Comparison of ENCODE assay signal across 20 mouse cellular contexts in the genomic region with DNA sequence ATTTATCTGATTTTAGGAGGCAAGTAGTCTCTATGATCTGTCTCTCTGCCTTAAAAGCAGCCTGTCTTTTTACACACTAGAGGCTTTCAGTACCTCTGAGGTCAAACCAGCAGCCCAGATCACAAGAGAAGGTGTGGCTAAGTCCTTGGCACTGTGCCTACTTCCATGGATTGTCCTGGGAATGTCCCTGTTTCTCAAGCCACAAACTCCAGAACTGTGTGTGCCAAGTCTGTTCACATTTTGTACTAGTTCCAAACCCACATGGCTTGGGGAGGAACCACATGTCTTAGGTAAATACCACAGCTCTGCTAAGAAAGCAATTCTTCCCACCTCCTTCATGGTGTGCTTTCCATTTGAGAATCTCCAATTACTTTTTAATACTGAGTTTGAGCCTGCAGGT.
"Had no signal": no experiment of that assay in that cellular context is flagged by ENCODE, and none has a peak within 500 bp of the region (broad histone marks: within the 10 kb centered on the region; RNA-seq: fewer than 3 reads in every experiment).

No protein-coding gene starts in this region.

- H3K36me3 ChIP-seq: lung, embryonic 15.5 days; midbrain, embryonic 12.5 days; neural tube, embryonic 13.5 days; stomach, embryonic 15.5 days had no signal

- H3K27me3 ChIP-seq: lung, embryonic 15.5 days; midbrain, embryonic 12.5 days; neural tube, embryonic 13.5 days; stomach, embryonic 15.5 days had no signal

- H3K4me2 ChIP-seq: liver, embryonic 11.5 days; lung, embryonic 15.5 days; midbrain, embryonic 12.5 days; neural tube, embryonic 13.5 days; stomach, embryonic 15.5 days had no signal

- H3K9me3 ChIP-seq: lung, embryonic 15.5 days; midbrain, embryonic 12.5 days; neural tube, embryonic 13.5 days; stomach, embryonic 15.5 days had no signal

- H3K4me3 ChIP-seq: left cerebral cortex, adult 2 months; lung, embryonic 15.5 days; midbrain, embryonic 12.5 days; myocyte; neural tube, embryonic 13.5 days; stomach, embryonic 15.5 days had no signal

- H3K4me1 ChIP-seq: lung, embryonic 15.5 days; midbrain, embryonic 12.5 days; neural tube, embryonic 13.5 days; stomach, embryonic 15.5 days had no signal

- H3K9ac ChIP-seq: liver, embryonic 14.5 days; lung, embryonic 15.5 days; midbrain, embryonic 12.5 days; neural tube, embryonic 13.5 days; stomach, embryonic 15.5 days had no signal

- DNase-seq: kidney, adult 18-20 months; kidney, postnatal 36 days; layer of hippocampus, postnatal 36 days; lung, adult 18-20 months; lung, postnatal 10 days; lung, postnatal 4 days; retina, postnatal 1 day; right cerebral cortex, postnatal 25 days; spleen, adult 18-20 months; thymus, postnatal 25 days had no signal

- H3K27ac ChIP-seq: kidney, postnatal 0 days; left cerebral cortex, adult 2 months; liver, embryonic 14.5 days; lung, embryonic 15.5 days; midbrain, embryonic 12.5 days; neural tube, embryonic 13.5 days; stomach, embryonic 15.5 days had no signal

- ATAC-seq: midbrain, embryonic 16.5 days had no signal
